Mouse (Mus musculus) hindbrain, embryonic 11.5 days (tissue): ENCODE measurements around the gene Erv3. TPM values are rescaled to one million over a fixed set of nuclear protein-coding genes. Genes with fewer than 3 reads are reported as not detected.

Experiments
- ATAC-seq: fragments of 200-750 bp; cut with Nextera tagmentation; 2 replicates; pipeline ENCODE4 v1.8.0; 2017; ENCODE audit warnings: mild to moderate bottlenecking, moderate TSS enrichment, moderate library complexity; ENCODE audit not compliant: low FRiP score
- DNase-seq: peaks from one replicate; pipeline ENCODE4 v3.0.0-alpha.2; 2015; ENCODE audit warnings: low spot score
- H3K27ac ChIP-seq: fragments of 300-500 bp; sonication (generic); 2 replicates; pipeline ENCODE4 v1.5.1; 2014; ENCODE audit warnings: mild to moderate bottlenecking, low read depth, low read length
- H3K27me3 ChIP-seq: fragments of 300-500 bp; sonication (generic); 2 replicates; pipeline ENCODE4 v1.6.1; 2014; ENCODE audit warnings: mild to moderate bottlenecking, low read length, moderate library complexity, mixed read lengths; ENCODE audit not compliant: control insufficient read depth, insufficient read depth
- H3K36me3 ChIP-seq: fragments of 300-500 bp; sonication (generic); 2 replicates; pipeline ENCODE4 v1.6.1; 2014; ENCODE audit warnings: mild to moderate bottlenecking, low read length, moderate library complexity, mixed read lengths; ENCODE audit not compliant: control insufficient read depth, insufficient read depth
- H3K4me1 ChIP-seq: fragments of 300-500 bp; sonication (generic); replicated peaks from 2 replicates; pipeline ENCODE4 v1.6.1; 2014; ENCODE audit warnings: low read length, mixed read lengths; ENCODE audit not compliant: control insufficient read depth, insufficient read depth
- H3K4me2 ChIP-seq: fragments of 300-500 bp; sonication (generic); replicated peaks from 2 replicates; pipeline ENCODE4 v1.6.1; 2014; ENCODE audit warnings: mild to moderate bottlenecking, low read depth, low read length
- H3K4me3 ChIP-seq: fragments of 300-500 bp; sonication (generic); 2 replicates; pipeline ENCODE4 v1.5.1; 2014; ENCODE audit warnings: low read depth, low read length
- H3K9ac ChIP-seq: fragments of 300-500 bp; sonication (generic); 2 replicates; pipeline ENCODE4 v1.6.1; 2014; ENCODE audit warnings: low read depth, low read length
- H3K9me3 ChIP-seq: fragments of 300-500 bp; sonication (generic); 2 replicates; pipeline ENCODE4 v1.6.1; 2016; ENCODE audit warnings: low read length; ENCODE audit not compliant: control insufficient read depth
- WGBS: fragments of 180-500 bp; shearing (Covaris S2); extraction: QIAGEN DNeasy Blood & Tissue Kit; methylation state at CpG from one replicate; pipeline ENCODE4 v1.1.7; 2014; 5-methylcytosine and 5-hydroxymethylcytosine counted together
- polyA plus RNA-seq: library from polyadenylated mRNA; unstranded; fragments of >200 nt; fragmentation: Nextera tagmentation; extraction: Ambion mirVana; gene quantifications from 2 replicates; pipeline ENCODE4 v1.2.1, GENCODE M21; 2014

The Erv3 gene
- polyA plus RNA-seq, result not detected in 2 replicates

- ATAC-seq (no peak), DNase-seq (no peak)
- no peaks in the 10 kb centered on the region for H3K36me3 ChIP-seq
- H3K27ac ChIP-seq, result no peak within 1 kb of the TSS
- no peaks in the 10 kb centered on the region for H3K27me3 ChIP-seq
- no peak within 1 kb of the TSS for H3K4me3 ChIP-seq
- H3K9me3 ChIP-seq, result no peaks in the 10 kb centered on the region
- no peak within 1 kb of the TSS for H3K4me2 ChIP-seq
- 92% methylated on average over 5 of the region's 5 CpGs for WGBS
- H3K9ac ChIP-seq, result no peak within 1 kb of the TSS
- H3K4me1 ChIP-seq, result no peaks in the 10 kb centered on the region
Observed at GRCm38 (mm10) chr2:131859721-131860120, at the start of gene Erv3. Gene Erv3 (minus strand): TSS chr2:131859747.

GRCm38 (mm10) chr2:131908906-131909305, 49.4 kb upstream of the Erv3 start:
- no peak overlapping the region for H3K4me3 ChIP-seq
- no peak for ATAC-seq
- DNase-seq, result no peak
- no peaks in the 10 kb centered on the region for H3K9me3 ChIP-seq
- H3K9ac ChIP-seq, result no peak overlapping the region
- no peak overlapping the region for H3K4me2 ChIP-seq
- H3K27me3 ChIP-seq, result no peaks in the 10 kb centered on the region
- whole genome bisulfite sequencing, result 55% methylated on average over 1 of the region's 1 CpGs
- no peaks in the 10 kb centered on the region for H3K36me3 ChIP-seq
- H3K27ac ChIP-seq, result no peak overlapping the region
- no peaks in the 10 kb centered on the region for H3K4me1 ChIP-seq

- no peak overlapping the region for H3K27ac ChIP-seq
- no peak overlapping the region for H3K9ac ChIP-seq
- H3K36me3 ChIP-seq, result no peaks in the 10 kb centered on the region
- no peaks in the 10 kb centered on the region for H3K4me1 ChIP-seq
- H3K4me3 ChIP-seq, result no peak overlapping the region
- 81% methylated on average over 7 of the region's 7 CpGs for WGBS
- DNase-seq (peak; percentile 21), ATAC-seq (no peak; the same call in 1 of the 2 replicates)
- no peaks in the 10 kb centered on the region for H3K27me3 ChIP-seq
- no peaks in the 10 kb centered on the region for H3K9me3 ChIP-seq
- no peak overlapping the region for H3K4me2 ChIP-seq
Observed at GRCm38 (mm10) chr2:131908351-131908861, 48.9 kb upstream of the Erv3 start.

- no peak overlapping the region for H3K4me2 ChIP-seq
- 83% methylated on average over 5 of the region's 5 CpGs for WGBS
- H3K4me3 ChIP-seq, result no peak overlapping the region
- no peak for DNase-seq
- ATAC-seq, result no peak
- no peaks in the 10 kb centered on the region for H3K9me3 ChIP-seq
- H3K27me3 ChIP-seq, result no peaks in the 10 kb centered on the region
- H3K27ac ChIP-seq, result no peak overlapping the region
- H3K36me3 ChIP-seq, result no peaks in the 10 kb centered on the region
- H3K4me1 ChIP-seq, result no peaks in the 10 kb centered on the region
- H3K9ac ChIP-seq, result no peak overlapping the region
Observed at GRCm38 (mm10) chr2:131907311-131907710, 47.8 kb upstream of the Erv3 start.

- WGBS, result 83% methylated on average over 1 of the region's 1 CpGs
- Histone ChIP-seq H3K4me1 (no peaks in the 10 kb centered on the region), H3K4me3 (no peak overlapping the region), H3K27ac (no peak overlapping the region), H3K9me3 (no peaks in the 10 kb centered on the region), H3K36me3 (no peaks in the 10 kb centered on the region), H3K27me3 (no peaks in the 10 kb centered on the region), H3K4me2 (no peak overlapping the region), H3K9ac (no peak overlapping the region)
- ATAC-seq (no peak), DNase-seq (no peak)
Observed at GRCm38 (mm10) chr2:131906846-131907245, 47.3 kb upstream of the Erv3 start.

- Histone ChIP-seq H3K4me1 (no peaks in the 10 kb centered on the region), H3K4me3 (no peak overlapping the region)
- WGBS, result 90% methylated on average over 3 of the region's 3 CpGs
Observed at GRCm38 (mm10) chr2:131906266-131906665, 46.7 kb upstream of the Erv3 start.

GRCm38 (mm10) chr2:131905776-131906175, 46.2 kb upstream of the Erv3 start:
- Histone ChIP-seq H3K4me1 (no peaks in the 10 kb centered on the region), H3K27me3 (no peaks in the 10 kb centered on the region), H3K9ac (no peak overlapping the region), H3K4me2 (no peak overlapping the region), H3K36me3 (no peaks in the 10 kb centered on the region), H3K9me3 (no peaks in the 10 kb centered on the region), H3K27ac (no peak overlapping the region), H3K4me3 (no peak overlapping the region)
- ATAC-seq (no peak), DNase-seq (no peak)
- WGBS, result 87% methylated on average over 6 of the region's 6 CpGs

More at GRCm38 (mm10) chr2:131906266-131906665, 46.7 kb upstream of the Erv3 start:
- no peak overlapping the region for H3K9ac ChIP-seq
- H3K9me3 ChIP-seq, result no peaks in the 10 kb centered on the region
- no peak overlapping the region for H3K27ac ChIP-seq
- DNase-seq (no peak), ATAC-seq (no peak)
- no peak overlapping the region for H3K4me2 ChIP-seq
- H3K36me3 ChIP-seq, result no peaks in the 10 kb centered on the region
- no peaks in the 10 kb centered on the region for H3K27me3 ChIP-seq

- Histone ChIP-seq H3K4me2 (no peak overlapping the region), H3K27ac (no peak overlapping the region), H3K4me3 (no peak overlapping the region), H3K9ac (no peak overlapping the region), H3K36me3 (no peaks in the 10 kb centered on the region), H3K9me3 (no peaks in the 10 kb centered on the region), H3K4me1 (no peaks in the 10 kb centered on the region), H3K27me3 (no peaks in the 10 kb centered on the region)
- DNase-seq (no peak), ATAC-seq (no peak)
- WGBS, result 59% methylated on average over 5 of the region's 5 CpGs
Observed at GRCm38 (mm10) chr2:131905025-131905424, 45.5 kb upstream of the Erv3 start.

GRCm38 (mm10) chr2:131902867-131903266, 43.3 kb upstream of the Erv3 start:
- Histone ChIP-seq H3K4me3 (no peak overlapping the region), H3K9ac (no peak overlapping the region), H3K4me2 (no peak overlapping the region), H3K36me3 (no peaks in the 10 kb centered on the region), H3K27me3 (no peaks in the 10 kb centered on the region), H3K27ac (no peak overlapping the region), H3K9me3 (no peaks in the 10 kb centered on the region), H3K4me1 (no peaks in the 10 kb centered on the region)
- WGBS, result 51% methylated on average over 8 of the region's 8 CpGs
- DNase-seq, result no peak
- ATAC-seq, result no peak
